ENCODE assay signal across 8 mouse cellular contexts in the genomic region with DNA sequence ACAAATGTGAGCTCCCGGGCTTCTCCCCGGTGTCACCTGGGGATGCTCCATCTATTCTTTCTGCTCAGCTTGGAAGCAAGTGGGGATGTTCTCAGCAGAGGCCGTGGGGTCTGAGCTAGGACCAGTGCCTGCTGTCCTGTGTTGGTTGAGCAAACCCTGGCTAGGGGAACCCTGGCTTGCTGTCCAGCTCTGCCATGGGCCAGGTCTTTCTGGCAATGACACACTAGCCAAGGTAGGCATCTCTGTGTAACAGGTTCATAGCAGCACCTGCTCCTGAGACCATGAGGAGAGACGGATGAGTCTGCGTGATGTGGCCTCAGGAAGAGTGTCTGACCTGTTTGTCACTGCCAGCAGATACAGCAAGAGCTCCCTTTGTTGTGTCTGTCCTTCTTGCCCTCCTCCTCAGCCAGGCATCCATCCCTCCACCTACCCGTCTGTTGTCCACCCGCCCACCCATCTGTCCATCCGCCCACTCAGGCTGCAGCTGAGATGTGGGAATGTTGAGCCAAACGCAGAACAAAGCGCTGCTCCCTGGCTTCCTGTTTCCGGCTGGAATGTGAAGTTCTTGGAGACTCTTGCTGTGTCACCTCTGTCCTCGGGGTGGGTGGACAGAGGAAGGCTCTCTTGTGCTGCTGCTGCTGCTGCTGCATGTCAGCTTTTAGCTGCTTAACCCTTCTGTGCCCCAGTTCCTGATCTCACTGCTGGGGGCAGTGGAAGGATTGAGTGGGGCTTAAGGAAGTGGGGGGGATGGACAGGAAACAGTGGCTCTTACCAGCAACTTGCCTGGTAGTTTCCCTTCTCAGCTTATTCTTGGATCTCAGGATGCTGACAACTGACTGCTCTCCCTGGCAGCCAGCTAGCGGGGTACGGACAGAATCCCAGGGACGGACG.
DNase-seq lines count a peak whose midpoint lies in the region; ATAC-seq and TF ChIP-seq lines count a peak whose summit lies in the region.

No protein-coding gene starts in this region.

- no peaks in the 10 kb centered on the region for H3K36me3 ChIP-seq in heart, embryonic 15.5 days
- 0 out of 2 replicates have a peak, but pooled peaks cover 4% of the 10 kb centered on the region for H3K36me3 ChIP-seq in limb, embryonic 14.5 days (ENCODE audit: control insufficient read depth, insufficient read depth, low read length)
- no peaks in the 10 kb centered on the region for H3K36me3 ChIP-seq in myocyte (ENCODE audit: control insufficient read depth, insufficient read depth)

- TF ChIP-seq POLR2A in limb, embryonic 14.5 days (IDR thresholded peaks at IDR 0.05; ENCODE audit: borderline replicate concordance, extremely low read depth, insufficient read depth, insufficient read length): no peak
- TF ChIP-seq POLR2A in myocyte (IDR thresholded peaks at IDR 0.05; ENCODE audit: insufficient read length, low read depth): peak; percentile 25

- intact Hi-C loops in left cerebral cortex, postnatal 4 days (cut with DNase I): no loop called here
- intact Hi-C loops in left cerebral cortex, postnatal 36 days (cut with DNase I): no loop called here

- ATAC-seq in heart, embryonic 15.5 days (replicated peaks; ENCODE audit: insufficient number of reproducible peaks, insufficient read depth, low FRiP score, low read depth): no peak
- ATAC-seq in limb, embryonic 14.5 days (ENCODE audit: low FRiP score, low read depth): no peak

- H3K9ac ChIP-seq in heart, embryonic 15.5 days: peak overlapping the region; percentile 3
- H3K9ac ChIP-seq in limb, embryonic 14.5 days (ENCODE audit: low read depth, low read length, severe bottlenecking): peak overlapping the region; percentile 34

- peak; percentile 77 for DNase-seq in left cerebral cortex, postnatal 4 days
- DNase-seq in left cerebral cortex, postnatal 36 days (ENCODE audit: low spot score in 2 of 2): no peak
- peak; percentile 43 to 52 for DNase-seq in cerebellum, postnatal 25 days
- no peak for DNase-seq in limb, embryonic 14.5 days (ENCODE audit: low spot score)
- no peak for DNase-seq in spleen, postnatal 36 days (ENCODE audit: low spot score in 2 of 2)
- DNase-seq in MN1 (ENCODE audit: low spot score): no peak

- peaks cover 70% of the 10 kb centered on the region for H3K79me2 ChIP-seq in myocyte (ENCODE audit: control insufficient read depth, insufficient read depth)

- H3ac ChIP-seq in myocyte (ENCODE audit: control insufficient read depth, insufficient read length): peak overlapping the region; percentile 10

- H3K9me3 ChIP-seq in heart, embryonic 15.5 days (replicated peaks): no peaks in the 10 kb centered on the region
- no peaks in the 10 kb centered on the region for H3K9me3 ChIP-seq in limb, embryonic 14.5 days (ENCODE audit: control insufficient read depth, low read length)

- H3K4me1 ChIP-seq in heart, embryonic 15.5 days (replicated peaks): peaks cover 89% of the 10 kb centered on the region
- H3K4me1 ChIP-seq in limb, embryonic 14.5 days (ENCODE audit: control insufficient read depth, insufficient read depth, low read length): peaks cover 82% of the 10 kb centered on the region

- WGBS in heart, embryonic 15.5 days: 38% methylated on average over 16 of the region's 16 CpGs
- whole genome bisulfite sequencing in limb, embryonic 14.5 days: 44% methylated on average over 16 of the region's 16 CpGs

- H3K4me3 ChIP-seq in heart, embryonic 15.5 days: peak overlapping the region; percentile 12
- peak overlapping the region; percentile 4; the same call in 1 of the 2 replicates for H3K4me3 ChIP-seq in limb, embryonic 14.5 days (replicated peaks; ENCODE audit: low read length)
- no peak overlapping the region for H3K4me3 ChIP-seq in myocyte

- H3K27ac ChIP-seq in heart, embryonic 15.5 days: peak overlapping the region; percentile 77
- H3K27ac ChIP-seq in limb, embryonic 14.5 days (replicated peaks; ENCODE audit: low read depth, low read length): peak overlapping the region; percentile 78

- peak overlapping the region; percentile 50 for H3K4me2 ChIP-seq in heart, embryonic 15.5 days
- H3K4me2 ChIP-seq in limb, embryonic 14.5 days (replicated peaks; ENCODE audit: low read depth, low read length, severe bottlenecking): peak overlapping the region; percentile 37
- H3K4me2 ChIP-seq in myocyte (ENCODE audit: low read depth): peak overlapping the region; percentile 80

- H3K27me3 ChIP-seq in heart, embryonic 15.5 days: no peaks in the 10 kb centered on the region
- H3K27me3 ChIP-seq in limb, embryonic 14.5 days (ENCODE audit: control insufficient read depth, insufficient read depth, low read length): no peaks in the 10 kb centered on the region
- no peaks in the 10 kb centered on the region for H3K27me3 ChIP-seq in myocyte (ENCODE audit: control insufficient read depth, insufficient read depth, insufficient read length)

TF ChIP-seq in myocyte, 11 proteins besides CTCF, POLR2A, EP300 and RAD21:
- no peak for TF ChIP-seq TCF12 (IDR thresholded peaks at IDR 0.05; ENCODE audit: insufficient read depth, poor library complexity, severe bottlenecking)
- TF ChIP-seq MAX (IDR thresholded peaks at IDR 0.05; ENCODE audit: low read depth): no peak
- TF ChIP-seq MYOD1 (IDR thresholded peaks at IDR 0.05; ENCODE audit: control insufficient read depth in 1 of 3, insufficient read length in 2 of 3, low read depth in 2 of 3): peak in 2 of 3 experiments; percentile 47 to 78
- TF ChIP-seq MYOG (IDR thresholded peaks at IDR 0.05; ENCODE audit: control insufficient read depth in 1 of 3, insufficient read depth in 1 of 3, insufficient read length in 2 of 3, low read depth in 2 of 3): peak in 2 of 3 experiments; percentile 18 to 76

Comparison
In these comparisons a context has a peak if more than half of its experiments do, and no peak if none do; other contexts are left out.
1. DNase-seq: peak in left cerebral cortex, postnatal 4 days (single experiment) and cerebellum, postnatal 25 days (2 of 2); none in left cerebral cortex, postnatal 36 days (0 of 2), limb, embryonic 14.5 days (single experiment), spleen, postnatal 36 days (0 of 2) and MN1 (single experiment).
2. Peak in every context shown above with its lines, with median percentiles within 50 percentile points of each other: H3K4me2 ChIP-seq.